Mouse (Mus musculus): Measurements from ENCODE around the gene Clec4d. TPM values are rescaled to one million over a fixed set of nuclear protein-coding genes. Genes with fewer than 3 reads are reported as not detected.
A peak's percentile ranks its signal among the peaks of the same experiment; 100 is the strongest.
"Not testable (repeated sequence)": the region's sequence is repeated elsewhere in the genome, so short reads cannot be mapped to it uniquely, and the experiment has no call there.

The Clec4d gene
- total RNA-seq (2021) = not detected
- long read RNA-seq, experiment 1 = 0 reads
- long read RNA-seq, experiment 2 = 0 reads

DNA sequence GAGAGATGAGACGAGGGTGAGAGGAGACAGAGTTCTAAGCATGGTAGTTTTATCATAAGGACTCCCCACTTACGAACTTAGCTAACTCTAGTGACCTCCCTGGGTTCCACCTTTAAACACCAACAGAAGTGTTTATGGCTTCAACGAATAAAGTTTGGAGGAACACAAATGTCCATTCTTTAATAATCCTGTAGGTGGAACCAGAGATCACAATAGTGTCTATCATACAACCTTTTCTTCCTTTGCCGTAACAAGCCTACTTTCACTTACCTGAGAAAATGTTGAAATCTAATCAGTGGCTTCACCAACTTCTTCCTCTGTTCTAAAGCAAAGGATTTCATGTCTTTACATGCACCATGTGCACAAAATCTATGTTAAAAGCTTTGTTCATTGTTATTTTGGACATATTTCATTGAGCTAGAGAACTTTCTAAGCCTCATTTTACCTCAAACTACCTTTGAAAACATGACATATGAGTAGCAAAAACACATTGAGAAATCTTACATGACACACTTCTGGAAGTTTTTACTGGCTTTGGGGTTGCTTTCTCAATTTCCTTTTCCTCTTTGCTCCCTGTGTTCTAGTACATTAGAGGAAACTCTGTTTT lies at the start of gene Clec4d:
Gene Clec4d (plus strand): TSS at position 557 of the 607 bp plus-strand sequence.
- intact Hi-C loops (cut with DNase I) = no loop called here
- TF ChIP-seq CTCF (IDR thresholded peaks at IDR 0.05) = no peak; the same call in 1 of the 2 replicates
- Histone ChIP-seq H3K27ac (no peak within 1 kb of the TSS), H3K4me3 (no peak within 1 kb of the TSS)
- DNase-seq (ENCODE audit: extremely low spot score in 1 of 2, low spot score in 2 of 2) = no peak

- intact Hi-C loops (cut with DNase I) = no loop called here
- no peak for TF ChIP-seq CTCF (IDR thresholded peaks at IDR 0.05)
- no peak overlapping the region for H3K27ac ChIP-seq
- no peak overlapping the region for H3K4me3 ChIP-seq
- no peak for DNase-seq (ENCODE audit: extremely low spot score in 1 of 2, low spot score in 2 of 2)
Measured at GRCm38 (mm10) chr6:123227519-123228166, 34.3 kb upstream of the Clec4d start.

DNA sequence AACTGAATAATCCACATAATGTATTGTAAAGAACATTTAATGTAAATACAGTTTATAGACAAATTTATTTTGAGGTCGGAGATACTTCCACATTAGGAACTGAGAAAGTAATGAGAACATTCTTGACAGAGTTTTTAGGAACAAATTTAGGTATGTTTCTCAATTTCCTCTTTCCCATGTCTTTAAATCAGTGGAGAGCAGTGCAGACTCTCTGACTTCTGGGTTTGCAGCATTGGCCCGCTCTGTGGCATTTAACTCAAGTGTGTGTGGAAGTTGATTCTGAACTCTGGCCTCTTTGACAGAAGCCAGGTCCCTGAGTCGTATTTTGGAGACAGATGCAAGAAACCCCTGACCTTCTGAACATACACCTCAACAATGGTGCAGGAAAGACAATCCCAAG lies 32.3 kb upstream of the Clec4d start, which contains the start of gene Clec4n:
Gene Clec4n (plus strand): TSS at position 200 of the 400 bp plus-strand sequence.
- no peak for DNase-seq (ENCODE audit: extremely low spot score in 1 of 2, low spot score in 2 of 2)
- no peak for TF ChIP-seq CTCF (IDR thresholded peaks at IDR 0.05)
- no peak within 1 kb of the TSS for H3K4me3 ChIP-seq
- H3K27ac ChIP-seq = no peak within 1 kb of the TSS
- intact Hi-C loops (cut with DNase I) = no loop called here

- no peak for TF ChIP-seq CTCF (IDR thresholded peaks at IDR 0.05)
- H3K4me3 ChIP-seq = no peak overlapping the region
- H3K27ac ChIP-seq = no peak overlapping the region
- intact Hi-C loops (cut with DNase I) = no loop called here
- DNase-seq (ENCODE audit: extremely low spot score in 1 of 2, low spot score in 2 of 2) = no peak
Measured at GRCm38 (mm10) chr6:123231149-123231548, 30.8 kb upstream of the Clec4d start.

DNA sequence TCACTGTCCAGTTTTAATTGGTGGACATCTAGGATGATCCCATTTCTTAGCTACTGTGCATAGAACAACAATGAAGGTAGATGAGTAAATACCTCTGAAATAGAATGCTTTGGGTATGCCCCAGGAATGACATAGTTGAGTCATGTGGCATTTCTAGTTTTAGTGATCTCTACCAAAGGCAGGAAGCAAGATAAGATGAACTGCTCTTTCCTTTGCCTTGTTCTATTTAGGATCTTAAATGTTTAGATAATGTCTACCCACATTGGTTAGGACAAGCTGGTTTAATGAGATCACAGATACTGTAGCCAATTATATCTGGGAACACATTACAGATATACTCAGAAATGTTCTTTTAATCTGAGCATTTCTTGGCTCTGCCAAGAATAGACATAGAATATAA lies 24.3 kb upstream of the Clec4d start:
- H3K27ac ChIP-seq = no peak overlapping the region
- H3K4me3 ChIP-seq = no peak overlapping the region
- TF ChIP-seq CTCF (IDR thresholded peaks at IDR 0.05) = no peak
- intact Hi-C loops (cut with DNase I) = no loop called here
- DNase-seq (ENCODE audit: extremely low spot score in 1 of 2, low spot score in 2 of 2) = no peak

- H3K4me3 ChIP-seq = no peak overlapping the region
- DNase-seq (ENCODE audit: extremely low spot score in 1 of 2, low spot score in 2 of 2) = no peak
- intact Hi-C loops (cut with DNase I) = no loop called here
- no peak overlapping the region for H3K27ac ChIP-seq
- no peak for TF ChIP-seq CTCF (IDR thresholded peaks at IDR 0.05)
Measured at GRCm38 (mm10) chr6:123244201-123244600, 17.7 kb upstream of the Clec4d start.

DNA sequence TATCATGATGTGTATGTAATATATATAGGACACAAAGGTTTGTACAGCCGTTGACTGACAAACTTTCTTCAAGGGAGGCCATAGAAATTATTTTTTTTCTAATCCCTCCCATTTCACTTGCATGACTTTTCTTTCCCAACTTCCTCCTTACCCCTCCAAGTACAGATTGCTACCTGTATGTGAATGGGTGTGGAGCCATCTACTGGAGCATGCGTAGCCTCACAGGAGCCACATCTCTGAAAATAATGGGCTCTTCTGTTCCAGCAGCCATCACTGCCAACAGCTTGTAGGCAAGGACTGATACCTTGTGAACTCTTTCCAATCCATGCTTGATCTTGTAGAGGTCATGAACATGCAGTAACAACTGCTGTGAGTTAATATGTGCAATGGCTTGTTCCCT lies 13.0 kb upstream of the Clec4d start:
- DNase-seq (ENCODE audit: extremely low spot score in 1 of 2, low spot score in 2 of 2); H3K27ac ChIP-seq; intact Hi-C loops (cut with DNase I); H3K4me3 ChIP-seq: not testable (repeated sequence)

GRCm38 (mm10) chr6:123252735-123253134 lies 9.2 kb upstream of the Clec4d start:
- intact Hi-C loops (cut with DNase I) = loop anchor here (10.0 kb wide), 1 partner anchor 358 kb away; no protein-coding TSS in a partner anchor
- no peak overlapping the region for H3K27ac ChIP-seq
- TF ChIP-seq CTCF (IDR thresholded peaks at IDR 0.05) = no peak
- no peak overlapping the region for H3K4me3 ChIP-seq
- DNase-seq (ENCODE audit: extremely low spot score in 1 of 2, low spot score in 2 of 2) = no peak

- no peak for DNase-seq (ENCODE audit: extremely low spot score in 1 of 2, low spot score in 2 of 2)
- peak; percentile 10 for TF ChIP-seq CTCF (IDR thresholded peaks at IDR 0.05)
Measured at GRCm38 (mm10) chr6:123258946-123259345, 3.0 kb upstream of the Clec4d start.

DNA sequence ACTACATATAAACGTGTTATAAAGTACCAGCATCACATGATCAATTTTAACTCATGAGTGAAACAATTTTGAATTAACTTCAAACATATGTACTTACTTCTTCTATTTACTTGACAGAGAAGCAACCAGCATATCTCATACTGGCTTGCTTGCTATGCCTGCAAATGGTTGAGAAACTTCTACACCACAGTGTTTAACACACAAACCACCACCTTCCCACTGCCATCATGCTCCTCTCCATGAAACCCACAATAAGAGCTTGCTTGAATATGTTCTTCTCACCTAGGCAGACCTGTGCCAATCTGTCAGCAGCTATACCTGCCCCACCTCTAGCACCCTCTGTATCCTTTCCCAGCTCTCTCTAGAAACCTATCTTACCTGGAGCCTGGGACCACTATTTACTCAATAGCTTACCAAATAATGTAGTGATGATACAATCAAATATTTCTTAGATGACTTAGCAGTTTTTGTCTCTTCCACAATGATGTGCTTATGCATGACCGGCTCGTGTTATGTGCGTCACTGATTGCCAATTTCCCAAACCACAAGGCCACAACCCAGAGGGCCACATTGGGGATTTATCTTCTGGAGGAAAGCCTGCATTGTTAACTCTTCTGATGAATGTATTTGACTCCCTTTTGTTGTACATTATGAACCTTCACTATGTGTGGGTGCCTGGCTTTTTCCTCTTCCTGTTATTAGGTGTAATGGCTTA lies 1.9 kb upstream of the Clec4d start:
- intact Hi-C loops (cut with DNase I) = loop anchor here (10.0 kb wide), 1 partner anchor 365 kb away; no protein-coding TSS in a partner anchor
- TF ChIP-seq CTCF (IDR thresholded peaks at IDR 0.05) = no peak
- no peak for DNase-seq (ENCODE audit: extremely low spot score in 1 of 2, low spot score in 2 of 2)
- H3K4me3 ChIP-seq = no peak overlapping the region
- H3K27ac ChIP-seq = no peak overlapping the region

More at GRCm38 (mm10) chr6:123258946-123259345, 3.0 kb upstream of the Clec4d start:
- H3K4me3 ChIP-seq = no peak overlapping the region
- intact Hi-C loops (cut with DNase I) = loop anchor here (10.0 kb wide), 1 partner anchor 364 kb away; no protein-coding TSS in a partner anchor
- H3K27ac ChIP-seq = no peak overlapping the region

DNA sequence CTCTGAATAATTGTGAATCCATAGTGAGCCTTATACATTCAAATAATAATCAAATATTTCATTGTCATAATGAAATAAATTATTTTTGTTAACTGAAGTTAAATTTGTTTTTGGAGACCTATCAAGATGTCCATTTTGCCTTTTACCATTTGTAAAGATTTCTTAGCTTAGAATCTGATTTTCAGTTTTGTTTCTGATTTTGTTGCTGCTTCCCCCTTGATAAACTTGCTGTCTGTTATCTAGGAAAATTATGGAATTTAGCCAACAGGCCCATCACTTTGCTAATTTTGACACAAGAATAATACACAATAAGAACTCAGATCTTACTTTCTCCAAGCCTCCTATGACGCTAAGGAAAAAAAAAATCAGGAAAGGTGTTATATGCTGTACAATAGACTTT lies 1.0 kb upstream of the Clec4d start:
- intact Hi-C loops (cut with DNase I) = no loop called here
- no peak for DNase-seq (ENCODE audit: extremely low spot score in 1 of 2, low spot score in 2 of 2)
- no peak for TF ChIP-seq CTCF (IDR thresholded peaks at IDR 0.05)
- Histone ChIP-seq H3K27ac (no peak overlapping the region), H3K4me3 (no peak overlapping the region)

DNA sequence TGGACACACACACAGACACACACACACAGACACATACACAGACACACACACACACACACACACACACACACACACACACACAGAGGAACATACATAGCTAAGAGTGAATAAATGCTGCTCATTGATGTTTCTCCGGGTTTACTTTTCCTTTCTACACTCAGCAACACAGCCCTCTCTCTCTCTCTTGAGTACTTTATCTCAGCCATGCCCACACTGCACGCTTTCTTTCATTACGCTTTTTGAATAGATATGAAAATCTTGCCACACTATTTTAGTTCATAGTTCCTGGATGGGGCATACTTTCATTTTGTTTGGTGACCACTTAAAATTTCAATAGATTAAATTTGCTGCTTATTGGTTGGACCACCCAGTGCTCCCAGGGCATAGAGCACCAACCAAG lies 2.3 kb downstream of the Clec4d start:
- intact Hi-C loops (cut with DNase I) = no loop called here
- TF ChIP-seq CTCF (IDR thresholded peaks at IDR 0.05) = no peak
- Histone ChIP-seq H3K27ac (no peak overlapping the region), H3K4me3 (no peak overlapping the region)
- no peak for DNase-seq (ENCODE audit: extremely low spot score in 1 of 2, low spot score in 2 of 2)
